Mouse (Mus musculus): Measurements from ENCODE around the gene Fgfr2.

DNA sequence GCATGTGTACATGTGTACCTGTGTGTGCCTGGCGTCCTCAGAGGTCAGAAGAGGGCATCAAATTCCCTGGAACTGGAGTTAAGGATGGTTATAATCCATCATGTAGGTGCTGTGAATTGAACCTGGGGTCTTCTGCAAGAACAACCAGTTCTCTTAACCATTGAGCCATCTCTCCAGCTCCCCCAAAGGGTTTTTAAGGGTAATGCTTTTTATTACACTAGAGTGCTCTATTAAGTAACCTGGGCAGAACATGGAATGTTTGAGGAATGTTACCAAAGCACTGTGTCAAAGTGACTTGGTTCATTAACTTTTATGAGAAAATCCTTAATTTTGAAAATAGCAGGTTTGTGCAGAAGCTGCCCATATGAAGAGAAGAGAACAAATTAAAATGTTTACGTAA is 151.1 kb downstream of the Fgfr2 start:
- TF ChIP-seq CTCF (conservative IDR thresholded peaks at IDR 0.05; ENCODE audit: low read length) (0 out of 2 replicates have a peak, but pooled peaks have one; percentile 8), NANOG (IDR thresholded peaks at IDR 0.05; ENCODE audit: borderline replicate concordance, low read length) (no peak), POU5F1 (IDR thresholded peaks at IDR 0.05; ENCODE audit: borderline replicate concordance, low read length) (no peak)

Measured in E14TG2a.4 (cell line).